Mouse (Mus musculus) lung, adult 2 months (tissue): Measurements from ENCODE around the gene Lcor. TPM values are rescaled to one million over a fixed set of nuclear protein-coding genes. Genes with fewer than 3 reads are reported as not detected.
A peak's percentile ranks its signal among the peaks of the same experiment; 100 is the strongest.

Experiments used
- DNase-seq: peaks from one replicate; pipeline ENCODE4 v3.0.0; 2022
- H3K4me1 ChIP-seq: fragments of 200-500 bp; 2 replicates; pipeline ENCODE4 v1.6.1; 2011; ENCODE audit warnings: low read length; ENCODE audit not compliant: control insufficient read depth, insufficient read depth
- H3K4me3 ChIP-seq: fragments of 200-500 bp; replicated peaks from 2 replicates; pipeline ENCODE3; 2011; ENCODE audit warnings: low read depth, mild to moderate bottlenecking, control low read depth, low read length; ENCODE audit errors: extremely low read depth
- CTCF ChIP-seq: fragments of 200-500 bp; IDR thresholded peaks from 2 replicates; pipeline ENCODE4 v1.5.1; 2011; ENCODE audit warnings: mild to moderate bottlenecking, low read length, control low read depth; ENCODE audit not compliant: insufficient read depth
- POLR2A ChIP-seq: fragments of 200-500 bp; IDR thresholded peaks from 2 replicates; pipeline ENCODE4 v1.6.1; 2011; ENCODE audit warnings: low read depth, mild to moderate bottlenecking, control low read depth, low read length, borderline replicate concordance; ENCODE audit errors: extremely low read depth
- WGBS: fragments of 180-500 bp; shearing (Covaris S2); methylation state at CpG from one replicate; pipeline ENCODE4 v1.1.7; 2018; 5-methylcytosine and 5-hydroxymethylcytosine counted together
- polyA plus RNA-seq: library from polyadenylated mRNA; depleted of rRNA; stranded (reverse); fragments of >200 nt; gene quantifications from 2 replicates; pipeline ENCODE4 v1.2.3, GENCODE M21; 2012

Gene Lcor
- polyA plus RNA-seq, 1 experiment: 3.3 TPM

DNA sequence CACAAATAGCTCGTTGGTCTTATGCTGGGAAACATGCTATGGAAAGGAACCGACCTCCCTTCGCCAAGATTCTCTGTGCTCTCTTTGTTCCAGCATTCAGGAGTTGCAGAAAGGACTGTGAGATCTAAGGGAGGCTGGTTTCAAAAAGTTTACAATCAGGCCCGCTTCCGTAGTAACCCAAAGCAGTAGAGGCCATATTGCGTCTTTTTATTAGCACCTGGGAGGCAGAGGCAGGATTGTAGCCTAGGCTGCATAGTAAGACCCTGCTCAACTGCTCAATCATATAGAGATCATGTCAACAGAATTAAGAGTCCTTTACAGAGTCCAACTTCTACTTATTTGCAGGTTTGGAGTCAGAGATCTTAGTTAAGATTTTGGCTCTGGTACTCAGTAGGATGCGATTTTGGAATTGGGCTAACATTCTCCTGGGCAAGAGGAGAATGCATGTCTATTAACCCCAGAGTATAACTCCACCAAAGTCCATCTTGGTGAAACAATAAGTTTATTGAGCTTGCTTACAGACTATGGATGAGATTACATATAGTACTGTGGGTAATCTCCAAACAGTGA is 8.8 kb upstream of the Lcor start:
- TF ChIP-seq CTCF (no peak), POLR2A (no peak)
- WGBS: 89% methylated on average over 7 of the region's 7 CpGs
- Histone ChIP-seq H3K4me1 (no peaks in the 10 kb centered on the region), H3K4me3 (no peak overlapping the region)
- DNase-seq: no peak

DNA sequence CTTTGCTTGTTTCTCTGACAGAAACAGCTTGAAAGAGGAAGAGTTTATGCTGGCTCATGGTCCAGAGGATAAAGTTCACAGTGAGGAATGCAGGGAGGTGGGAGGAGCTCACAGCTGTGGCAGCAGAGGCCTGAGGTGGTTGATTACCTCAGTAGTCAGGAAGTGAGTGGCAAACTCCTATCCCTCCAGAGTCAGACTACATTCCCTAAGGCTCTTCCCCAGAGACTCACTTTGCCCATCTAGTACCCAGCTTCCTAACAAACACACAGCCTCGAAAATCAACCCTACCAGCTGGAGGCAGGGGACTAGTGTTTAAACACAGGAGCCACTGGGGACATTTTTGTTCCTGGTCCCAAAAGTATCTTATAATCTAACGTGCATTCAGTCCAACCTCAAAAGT is 7.5 kb upstream of the Lcor start:
- Histone ChIP-seq H3K4me1 (no peaks in the 10 kb centered on the region), H3K4me3 (no peak overlapping the region)
- TF ChIP-seq POLR2A: no peak
- 58% methylated on average over 2 of the region's 2 CpGs for WGBS
- DNase-seq: no peak

DNA sequence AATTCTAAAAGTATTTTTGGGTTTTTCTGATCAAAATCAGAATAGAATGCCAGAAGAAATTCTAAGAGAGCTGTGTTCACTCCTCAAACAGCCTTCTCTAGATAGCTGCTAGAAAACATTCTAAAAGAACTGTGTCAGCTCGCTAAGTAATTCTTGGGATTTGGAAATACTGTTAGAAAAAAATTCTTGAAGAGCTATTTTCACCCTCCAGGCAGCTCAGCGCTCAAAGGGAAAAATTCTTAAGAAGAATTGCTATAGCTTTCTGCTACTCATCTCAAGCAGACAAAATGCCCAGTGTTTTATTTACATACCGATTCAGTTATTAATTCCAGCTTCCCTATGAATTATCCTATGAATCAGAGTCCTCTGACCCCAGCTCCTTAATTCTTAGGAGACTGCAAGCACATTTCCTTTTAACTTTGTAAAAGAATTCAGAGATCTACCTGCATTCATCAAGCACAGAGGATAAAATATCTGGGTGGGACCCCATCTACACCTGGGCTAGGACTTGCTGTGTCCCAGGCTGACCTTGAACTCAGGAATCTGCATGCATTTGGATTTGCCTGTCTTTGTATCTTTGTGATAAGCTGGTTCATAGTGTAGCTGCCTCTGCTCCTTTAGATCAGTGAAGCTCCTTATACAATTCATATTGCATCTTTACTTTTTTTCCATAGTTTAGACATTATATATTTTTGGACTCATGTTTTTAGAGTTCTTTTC is 5.7 kb upstream of the Lcor start:
- Histone ChIP-seq H3K4me1 (peaks cover 3% of the 10 kb centered on the region), H3K4me3 (no peak overlapping the region)
- no peak for TF ChIP-seq CTCF
- TF ChIP-seq POLR2A: no peak
- 70% methylated on average over 3 of the region's 3 CpGs for WGBS
- no peak for DNase-seq

- DNase-seq: peak; percentile 41
Measured at GRCm38 (mm10) chr19:41481030-41481886, 1.2 kb upstream of the Lcor start.

DNA sequence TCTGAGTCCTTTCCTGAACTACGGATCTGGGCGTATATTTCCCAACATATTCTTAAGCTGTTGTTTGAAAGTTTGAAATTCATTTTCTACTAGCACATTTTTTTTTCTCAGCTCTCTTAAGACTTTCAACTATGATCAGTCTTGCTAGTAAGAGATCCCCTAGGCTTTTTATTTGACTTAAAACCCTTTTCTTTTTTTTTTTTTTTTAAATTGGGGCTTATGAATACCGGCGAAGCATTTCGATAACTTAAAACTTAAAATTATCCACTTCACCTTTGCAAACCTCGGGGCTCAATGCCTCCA is 599 bp upstream of the Lcor start:
- TF ChIP-seq POLR2A: no peak
- no peak for TF ChIP-seq CTCF
- Histone ChIP-seq H3K4me1 (peaks cover 12% of the 10 kb centered on the region), H3K4me3 (peak overlapping the region; percentile 97)
- DNase-seq: no peak
- 0% methylated on average over 6 of the region's 6 CpGs for WGBS

More at GRCm38 (mm10) chr19:41481030-41481886, 1.2 kb upstream of the Lcor start:
- H3K4me1 ChIP-seq: peaks cover 9% of the 10 kb centered on the region
- peak overlapping the region; percentile 53 for H3K4me3 ChIP-seq
- TF ChIP-seq POLR2A (no peak), CTCF (peak; percentile 36; the same call in 1 of the 2 replicates)
- WGBS: 4% methylated on average over 15 of the region's 15 CpGs

GRCm38 (mm10) chr19:41482909-41483444 is 540 bp downstream of the Lcor start:
- 3% methylated on average over 72 of the region's 91 CpGs for WGBS
- DNase-seq: no peak

GRCm38 (mm10) chr19:41483445-41484040 is 1.1 kb downstream of the Lcor start:
- DNase-seq: peak; percentile 55
- Histone ChIP-seq H3K4me1 (peaks cover 12% of the 10 kb centered on the region), H3K4me3 (peak overlapping the region; percentile 97)
- TF ChIP-seq POLR2A (no peak), CTCF (no peak)
- 1% methylated on average over 29 of the region's 30 CpGs for WGBS

More at GRCm38 (mm10) chr19:41482909-41483444, 540 bp downstream of the Lcor start:
- no peak for TF ChIP-seq CTCF
- TF ChIP-seq POLR2A: no peak
- peak overlapping the region; percentile 97 for H3K4me3 ChIP-seq
- peaks cover 12% of the 10 kb centered on the region for H3K4me1 ChIP-seq

- 36% methylated on average over 5 of the region's 5 CpGs for WGBS
- no peak overlapping the region for H3K4me3 ChIP-seq
- H3K4me1 ChIP-seq: peaks cover 12% of the 10 kb centered on the region
- TF ChIP-seq POLR2A: no peak
- no peak for TF ChIP-seq CTCF
- no peak for DNase-seq
Measured at GRCm38 (mm10) chr19:41484361-41484760, 1.9 kb downstream of the Lcor start.

- WGBS: 22% methylated on average over 4 of the region's 4 CpGs
- no peak for DNase-seq
- Histone ChIP-seq H3K4me3 (no peak overlapping the region), H3K4me1 (peaks cover 9% of the 10 kb centered on the region; the same call in 1 of the 2 replicates)
- no peak for TF ChIP-seq POLR2A
- no peak for TF ChIP-seq CTCF
Measured at GRCm38 (mm10) chr19:41495382-41496032, 13.1 kb downstream of the Lcor start.
